Mouse (Mus musculus) midbrain, embryonic 16.5 days (tissue): ENCODE data around the gene Hs3st2. TPM values are rescaled to one million over a fixed set of nuclear protein-coding genes. Genes with fewer than 3 reads are reported as not detected.

Experiments
- ATAC-seq: fragments of 200-750 bp; cut with Nextera tagmentation; 2 replicates; pipeline ENCODE4 v1.8.0; 2017; ENCODE audit warnings: moderate TSS enrichment
- H3K27ac ChIP-seq: fragments of 300-500 bp; sonication (generic); 2 replicates; pipeline ENCODE4 v1.5.1; 2014; ENCODE audit warnings: mild to moderate bottlenecking, low read length, mixed read lengths
- H3K27me3 ChIP-seq: fragments of 300-500 bp; sonication (generic); 2 replicates; pipeline ENCODE4 v1.6.1; 2014; ENCODE audit warnings: low read depth, low read length, mixed read lengths; ENCODE audit not compliant: control insufficient read depth, insufficient read depth
- H3K36me3 ChIP-seq: fragments of 300-500 bp; sonication (generic); 2 replicates; pipeline ENCODE4 v1.6.1; 2014; ENCODE audit warnings: mild to moderate bottlenecking, low read length, moderate library complexity, mixed read lengths; ENCODE audit not compliant: control insufficient read depth, insufficient read depth
- H3K4me1 ChIP-seq: fragments of 300-500 bp; sonication (generic); 2 replicates; pipeline ENCODE4 v1.6.1; 2014; ENCODE audit warnings: mild to moderate bottlenecking, low read length, mixed read lengths; ENCODE audit not compliant: control insufficient read depth, insufficient read depth
- H3K4me2 ChIP-seq: fragments of 300-500 bp; sonication (generic); 2 replicates; pipeline ENCODE4 v1.6.1; 2014; ENCODE audit warnings: mild to moderate bottlenecking, low read length, mixed read lengths
- H3K4me3 ChIP-seq: fragments of 300-500 bp; sonication (generic); 2 replicates; pipeline ENCODE4 v1.5.1; 2014; ENCODE audit warnings: low read depth, mild to moderate bottlenecking, low read length, moderate library complexity, mixed read lengths
- H3K9ac ChIP-seq: fragments of 300-500 bp; sonication (generic); 2 replicates; pipeline ENCODE4 v1.6.1; 2014; ENCODE audit warnings: low read depth, low read length, mixed read lengths
- H3K9me3 ChIP-seq: fragments of 300-500 bp; sonication (generic); replicated peaks from 2 replicates; pipeline ENCODE4 v1.6.1; 2014; ENCODE audit warnings: mild to moderate bottlenecking, low read length, mixed read lengths; ENCODE audit not compliant: control insufficient read depth, poor library complexity, severe bottlenecking
- WGBS: fragments of 180-500 bp; shearing (Covaris S2); extraction: QIAGEN DNeasy Blood & Tissue Kit; methylation state at CpG from one replicate; pipeline ENCODE4 v1.1.7; 2014; 5-methylcytosine and 5-hydroxymethylcytosine counted together
- polyA plus RNA-seq: library from polyadenylated mRNA; unstranded; fragments of >200 nt; fragmentation: Nextera tagmentation; extraction: Ambion mirVana; gene quantifications from 2 replicates; pipeline ENCODE4 v1.2.1, GENCODE M21; 2015

Gene Hs3st2
- polyA plus RNA-seq, 1 experiment from 2014 or later: 21.1 TPM

GRCm38 (mm10) chr7:121478302-121478701 lies 86.6 kb downstream of the Hs3st2 start:
- no peak overlapping the region for H3K27ac ChIP-seq
- ATAC-seq: no peak
- WGBS: 52% methylated on average over 8 of the region's 8 CpGs
- no peaks in the 10 kb centered on the region for H3K36me3 ChIP-seq
- no peak overlapping the region for H3K9ac ChIP-seq
- no peaks in the 10 kb centered on the region for H3K9me3 ChIP-seq
- H3K4me2 ChIP-seq: no peak overlapping the region
- no peaks in the 10 kb centered on the region for H3K27me3 ChIP-seq
- H3K4me1 ChIP-seq: no peaks in the 10 kb centered on the region
- no peak overlapping the region for H3K4me3 ChIP-seq

- Histone ChIP-seq H3K9ac (no peak overlapping the region), H3K4me1 (no peaks in the 10 kb centered on the region), H3K27ac (no peak overlapping the region), H3K36me3 (no peaks in the 10 kb centered on the region), H3K4me3 (no peak overlapping the region), H3K27me3 (no peaks in the 10 kb centered on the region), H3K9me3 (no peaks in the 10 kb centered on the region), H3K4me2 (no peak overlapping the region)
- ATAC-seq: no peak
- 83% methylated on average over 4 of the region's 4 CpGs for WGBS
Observed at GRCm38 (mm10) chr7:121480106-121480505, 88.4 kb downstream of the Hs3st2 start.

- ATAC-seq: no peak
- no peak overlapping the region for H3K4me2 ChIP-seq
- H3K4me1 ChIP-seq: no peaks in the 10 kb centered on the region
- H3K27ac ChIP-seq: no peak overlapping the region
- no peaks in the 10 kb centered on the region for H3K36me3 ChIP-seq
- H3K9ac ChIP-seq: no peak overlapping the region
- no peaks in the 10 kb centered on the region for H3K27me3 ChIP-seq
- H3K4me3 ChIP-seq: no peak overlapping the region
- 75% methylated on average over 4 of the region's 4 CpGs for WGBS
- H3K9me3 ChIP-seq: no peaks in the 10 kb centered on the region
Observed at GRCm38 (mm10) chr7:121484590-121484989, 92.9 kb downstream of the Hs3st2 start.

- no peak overlapping the region for H3K9ac ChIP-seq
- H3K4me2 ChIP-seq: no peak overlapping the region
- no peak overlapping the region for H3K4me3 ChIP-seq
- no peaks in the 10 kb centered on the region for H3K36me3 ChIP-seq
- H3K27me3 ChIP-seq: no peaks in the 10 kb centered on the region
- H3K9me3 ChIP-seq: no peaks in the 10 kb centered on the region
- H3K4me1 ChIP-seq: no peaks in the 10 kb centered on the region
- no peak overlapping the region for H3K27ac ChIP-seq
- 63% methylated on average over 2 of the region's 2 CpGs for WGBS
- no peak for ATAC-seq
Observed at GRCm38 (mm10) chr7:121485266-121485665, 93.6 kb downstream of the Hs3st2 start.

DNA sequence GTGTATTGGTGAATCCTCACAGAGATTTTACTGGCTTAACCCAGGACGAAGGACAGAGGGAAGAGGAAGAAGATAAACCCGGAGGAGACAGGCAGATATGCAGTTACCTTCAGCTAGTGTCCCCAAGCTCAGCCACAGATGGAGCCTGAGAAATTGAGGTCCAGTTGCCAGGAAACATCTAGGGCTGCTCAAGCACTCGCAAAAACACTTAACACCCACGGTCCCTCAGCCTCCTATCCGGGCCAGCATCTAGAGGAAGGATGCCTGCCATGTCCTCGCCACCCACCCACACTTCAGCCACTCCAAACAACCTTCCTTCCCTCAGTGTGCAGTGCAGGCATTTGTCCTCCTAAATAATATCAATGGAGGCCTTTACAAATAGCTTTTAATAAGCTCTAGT lies 95.6 kb downstream of the Hs3st2 start:
- no peaks in the 10 kb centered on the region for H3K9me3 ChIP-seq
- H3K27ac ChIP-seq: no peak overlapping the region
- H3K36me3 ChIP-seq: no peaks in the 10 kb centered on the region
- no peak overlapping the region for H3K9ac ChIP-seq
- no peak for ATAC-seq
- H3K4me1 ChIP-seq: peaks cover 2% of the 10 kb centered on the region; the same call in 1 of the 2 replicates
- H3K27me3 ChIP-seq: no peaks in the 10 kb centered on the region
- no peak overlapping the region for H3K4me3 ChIP-seq
- WGBS: 62% methylated on average over 6 of the region's 6 CpGs
- no peak overlapping the region for H3K4me2 ChIP-seq

- no peak for ATAC-seq
- Histone ChIP-seq H3K27me3 (no peaks in the 10 kb centered on the region), H3K4me3 (no peak overlapping the region), H3K9me3 (no peaks in the 10 kb centered on the region), H3K4me2 (no peak overlapping the region), H3K27ac (no peak overlapping the region), H3K36me3 (no peaks in the 10 kb centered on the region), H3K9ac (no peak overlapping the region), H3K4me1 (peaks cover 2% of the 10 kb centered on the region; the same call in 1 of the 2 replicates)
- WGBS: 90% methylated on average over 9 of the region's 9 CpGs
Observed at GRCm38 (mm10) chr7:121489401-121489800, 97.7 kb downstream of the Hs3st2 start.

GRCm38 (mm10) chr7:121491455-121492005 lies 99.9 kb downstream of the Hs3st2 start:
- Histone ChIP-seq H3K27me3 (no peaks in the 10 kb centered on the region), H3K4me1 (peaks cover 2% of the 10 kb centered on the region; the same call in 1 of the 2 replicates), H3K9ac (no peak overlapping the region), H3K36me3 (no peaks in the 10 kb centered on the region), H3K4me3 (no peak overlapping the region), H3K9me3 (no peaks in the 10 kb centered on the region), H3K27ac (no peak overlapping the region), H3K4me2 (no peak overlapping the region)
- no peak for ATAC-seq
- 41% methylated on average over 3 of the region's 3 CpGs for WGBS

GRCm38 (mm10) chr7:121500516-121500915 lies 108.9 kb downstream of the Hs3st2 start:
- H3K4me3 ChIP-seq: no peak overlapping the region
- WGBS: 97% methylated on average over 17 of the region's 17 CpGs
- H3K4me1 ChIP-seq: no peaks in the 10 kb centered on the region
- H3K9me3 ChIP-seq: no peaks in the 10 kb centered on the region
- no peak overlapping the region for H3K9ac ChIP-seq
- ATAC-seq: no peak
- H3K4me2 ChIP-seq: no peak overlapping the region
- no peaks in the 10 kb centered on the region for H3K27me3 ChIP-seq
- no peak overlapping the region for H3K27ac ChIP-seq
- H3K36me3 ChIP-seq: no peaks in the 10 kb centered on the region

DNA sequence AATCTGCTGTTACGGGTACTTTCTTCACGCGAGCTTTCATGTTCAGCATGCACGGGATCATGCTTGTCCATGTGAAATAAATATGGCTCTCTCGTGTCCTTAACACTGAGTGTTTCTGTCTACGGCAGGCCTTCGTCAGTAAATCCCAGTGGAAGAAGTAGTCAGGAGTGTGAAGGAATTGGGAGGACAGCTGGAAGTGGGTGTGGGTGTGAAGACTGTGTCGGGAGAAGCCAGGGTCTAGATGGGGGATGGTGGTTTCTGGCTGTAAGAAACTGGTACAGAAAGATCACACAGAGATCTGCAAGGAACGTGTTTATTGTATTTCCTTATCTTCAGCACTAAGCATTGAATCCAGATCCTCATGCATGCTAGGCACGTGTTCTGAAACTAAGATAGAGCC lies 110.0 kb downstream of the Hs3st2 start:
- WGBS: 58% methylated on average over 10 of the region's 10 CpGs
- Histone ChIP-seq H3K9ac (no peak overlapping the region), H3K27me3 (no peaks in the 10 kb centered on the region)

More for the DNA sequence above, 110.0 kb downstream of the Hs3st2 start:
- H3K4me1 ChIP-seq: no peaks in the 10 kb centered on the region
- no peak for ATAC-seq
- H3K27ac ChIP-seq: no peak overlapping the region
- no peaks in the 10 kb centered on the region for H3K36me3 ChIP-seq
- no peak overlapping the region for H3K4me3 ChIP-seq
- H3K4me2 ChIP-seq: no peak overlapping the region
- no peaks in the 10 kb centered on the region for H3K9me3 ChIP-seq
